Mouse (Mus musculus) midbrain, embryonic 11.5 days (tissue): ENCODE data around the gene Rem1. TPM values are rescaled to one million over a fixed set of nuclear protein-coding genes. Genes with fewer than 3 reads are reported as not detected.

ENCODE experiments used
- ATAC-seq: fragments of 200-750 bp; cut with Nextera tagmentation; 2 replicates; pipeline ENCODE4 v1.8.0; 2017; ENCODE audit warnings: moderate TSS enrichment, moderate library complexity; ENCODE audit not compliant: low FRiP score
- DNase-seq: peaks from one replicate; pipeline ENCODE4 v3.0.0; 2015; ENCODE audit warnings: low spot score; ENCODE audit errors: missing footprints
- H3K27ac ChIP-seq: fragments of 300-500 bp; sonication (generic); 2 replicates; pipeline ENCODE4 v1.5.1; 2014; ENCODE audit warnings: low read depth, low read length
- H3K27me3 ChIP-seq: fragments of 300-500 bp; sonication (generic); 2 replicates; pipeline ENCODE4 v1.6.1; 2014; ENCODE audit warnings: mild to moderate bottlenecking, low read length, moderate library complexity, mixed read lengths; ENCODE audit not compliant: control insufficient read depth, insufficient read depth
- H3K36me3 ChIP-seq: fragments of 300-500 bp; sonication (generic); 2 replicates; pipeline ENCODE4 v1.6.1; 2014; ENCODE audit warnings: mild to moderate bottlenecking, low read length, moderate library complexity, mixed read lengths; ENCODE audit not compliant: control insufficient read depth, insufficient read depth
- H3K4me1 ChIP-seq: fragments of 300-500 bp; sonication (generic); 2 replicates; pipeline ENCODE4 v1.6.1; 2014; ENCODE audit warnings: low read length; ENCODE audit not compliant: control insufficient read depth, insufficient read depth
- H3K4me2 ChIP-seq: fragments of 300-500 bp; sonication (generic); 2 replicates; pipeline ENCODE4 v1.6.1; 2014; ENCODE audit warnings: mild to moderate bottlenecking, moderate library complexity
- H3K4me3 ChIP-seq: fragments of 300-500 bp; sonication (generic); 2 replicates; pipeline ENCODE4 v1.5.1; 2014; ENCODE audit warnings: low read depth, low read length
- H3K9ac ChIP-seq: fragments of 300-500 bp; sonication (generic); 2 replicates; pipeline ENCODE4 v1.6.1; 2014; ENCODE audit warnings: low read length
- H3K9me3 ChIP-seq: fragments of 300-500 bp; sonication (generic); 2 replicates; pipeline ENCODE4 v1.6.1; 2016; ENCODE audit warnings: low read length; ENCODE audit not compliant: control insufficient read depth
- WGBS: fragments of 180-500 bp; shearing (Covaris S2); extraction: QIAGEN DNeasy Blood & Tissue Kit; methylation state at CpG from one replicate; pipeline ENCODE4 v1.1.7; 2014; 5-methylcytosine and 5-hydroxymethylcytosine counted together
- polyA plus RNA-seq: library from polyadenylated mRNA; unstranded; fragments of >200 nt; fragmentation: Nextera tagmentation; extraction: Ambion mirVana; gene quantifications from 2 replicates; pipeline ENCODE4 v1.2.1, GENCODE M21; 2014

Gene Rem1
- polyA plus RNA-seq, 1 experiment from 2014 or later: 0.18 TPM

- DNase-seq (no peak), ATAC-seq (no peak)
- H3K27ac ChIP-seq: no peak overlapping the region
- no peak overlapping the region for H3K9ac ChIP-seq
- H3K9me3 ChIP-seq: no peaks in the 10 kb centered on the region
- H3K4me2 ChIP-seq: no peak overlapping the region
- H3K4me1 ChIP-seq: peaks cover 20% of the 10 kb centered on the region
- peaks cover 22% of the 10 kb centered on the region; the same call in 1 of the 2 replicates for H3K36me3 ChIP-seq
- H3K27me3 ChIP-seq: no peaks in the 10 kb centered on the region
- 92% methylated on average over 13 of the region's 13 CpGs for WGBS
- H3K4me3 ChIP-seq: no peak overlapping the region
Observed at GRCm38 (mm10) chr2:152675252-152675791, 48.6 kb downstream of the Rem1 start.

- ATAC-seq (peak; percentile 72; the same call in 1 of the 2 replicates), DNase-seq (no peak)
- Histone ChIP-seq H3K27ac (no peak overlapping the region), H3K27me3 (no peaks in the 10 kb centered on the region), H3K9ac (no peak overlapping the region), H3K36me3 (peaks cover 37% of the 10 kb centered on the region), H3K4me1 (no peaks in the 10 kb centered on the region), H3K4me3 (no peak overlapping the region), H3K4me2 (no peak overlapping the region), H3K9me3 (no peaks in the 10 kb centered on the region)
- WGBS: 63% methylated on average over 3 of the region's 3 CpGs
Observed at GRCm38 (mm10) chr2:152678302-152678701, 51.6 kb downstream of the Rem1 start.

- 91% methylated on average over 5 of the region's 5 CpGs for WGBS
- H3K4me1 ChIP-seq: no peaks in the 10 kb centered on the region
- DNase-seq (no peak), ATAC-seq (no peak)
- no peak overlapping the region for H3K4me2 ChIP-seq
- H3K36me3 ChIP-seq: peaks cover 43% of the 10 kb centered on the region
- no peaks in the 10 kb centered on the region for H3K27me3 ChIP-seq
- no peak overlapping the region for H3K4me3 ChIP-seq
- no peaks in the 10 kb centered on the region for H3K9me3 ChIP-seq
- no peak overlapping the region for H3K27ac ChIP-seq
- H3K9ac ChIP-seq: no peak overlapping the region
Observed at GRCm38 (mm10) chr2:152678925-152679324, 52.2 kb downstream of the Rem1 start.

DNA sequence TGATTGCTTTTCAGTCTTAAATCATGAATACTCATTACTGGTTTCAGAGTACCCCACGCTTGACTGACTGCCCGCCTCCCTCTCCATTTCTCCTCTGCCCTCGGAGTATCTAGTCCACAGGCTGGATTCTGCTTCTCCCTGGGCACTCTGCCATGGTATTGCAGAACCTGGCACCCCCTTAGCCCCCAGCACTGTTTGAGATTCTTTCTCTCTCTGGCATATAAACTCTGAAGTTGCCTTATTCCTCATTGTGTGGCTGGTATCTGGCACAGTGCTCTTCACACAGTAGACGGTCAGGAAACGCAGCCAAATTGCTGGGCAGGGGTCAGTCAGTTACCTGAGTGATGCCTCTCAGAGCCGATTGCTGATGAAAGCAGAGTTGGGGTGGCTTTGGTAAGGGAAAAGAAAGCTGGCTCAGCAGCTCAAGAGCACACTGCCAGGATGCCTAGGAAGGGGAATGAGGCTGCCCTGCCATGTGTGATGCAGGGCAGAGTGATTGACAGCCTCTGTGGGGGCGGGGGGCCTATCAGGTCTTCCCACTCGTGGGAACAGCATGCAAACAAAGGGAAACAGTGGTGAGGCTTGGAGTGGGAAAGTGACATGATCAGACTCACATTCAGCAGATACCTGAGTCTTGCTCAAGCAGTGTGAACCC lies 53.1 kb downstream of the Rem1 start:
- H3K36me3 ChIP-seq: peaks cover 49% of the 10 kb centered on the region
- H3K27me3 ChIP-seq: no peaks in the 10 kb centered on the region
- DNase-seq (no peak), ATAC-seq (no peak)
- no peaks in the 10 kb centered on the region for H3K9me3 ChIP-seq
- no peak overlapping the region for H3K27ac ChIP-seq
- no peak overlapping the region for H3K4me3 ChIP-seq
- no peak overlapping the region for H3K4me2 ChIP-seq
- no peaks in the 10 kb centered on the region for H3K4me1 ChIP-seq
- no peak overlapping the region for H3K9ac ChIP-seq
- 90% methylated on average over 8 of the region's 8 CpGs for WGBS

DNA sequence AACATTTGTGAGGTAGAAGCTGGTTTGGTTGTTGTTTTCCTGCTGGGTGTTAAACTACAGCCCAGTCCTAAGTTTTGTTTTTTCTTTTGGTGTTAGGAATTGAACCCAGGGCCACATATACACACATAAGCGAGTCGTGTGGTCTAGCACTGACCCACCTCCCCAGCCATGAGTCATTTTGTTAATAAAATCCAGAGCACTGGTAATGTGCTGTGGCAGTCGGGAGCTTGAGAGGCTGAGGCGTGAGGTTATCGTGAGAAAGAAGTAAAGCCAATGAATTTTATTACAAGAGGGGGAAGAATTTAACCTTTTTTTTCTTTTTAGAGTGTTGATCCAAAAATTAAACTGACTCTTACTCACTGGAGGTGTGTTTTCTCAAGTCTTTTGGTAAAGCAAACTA lies 56.3 kb downstream of the Rem1 start:
- 95% methylated on average over 5 of the region's 5 CpGs for WGBS
- peaks cover 55% of the 10 kb centered on the region for H3K36me3 ChIP-seq
- no peaks in the 10 kb centered on the region for H3K27me3 ChIP-seq

More for the DNA sequence above, 56.3 kb downstream of the Rem1 start:
- Histone ChIP-seq H3K4me1 (0 out of 2 replicates have a peak, but pooled peaks cover 2% of the 10 kb centered on the region), H3K9ac (no peak overlapping the region), H3K27ac (no peak overlapping the region), H3K4me3 (no peak overlapping the region), H3K4me2 (no peak overlapping the region), H3K9me3 (no peaks in the 10 kb centered on the region)
- DNase-seq (no peak), ATAC-seq (no peak)

Other genes with a start within 250 kb of the Rem1 start
- gene Sox12, start 228.9 kb upstream of the Rem1 start, polyA plus RNA-seq: 16.9 and 17.8 TPM in 2 replicates
- 52.0 and 55.0 TPM in 2 replicates for gene Zcchc3, start 211.9 kb upstream of the Rem1 start, polyA plus RNA-seq
- gene 6820408C15Rik, start 211.4 kb upstream of the Rem1 start, polyA plus RNA-seq: 0.40 and 0.93 TPM in 2 replicates
- gene Defb23, start 162.3 kb upstream of the Rem1 start, polyA plus RNA-seq: not detected in 2 replicates
- not detected in 2 replicates for gene Defb20, start 149.9 kb upstream of the Rem1 start, polyA plus RNA-seq
- not detected in 2 replicates for gene Defb22, start 136.8 kb upstream of the Rem1 start, polyA plus RNA-seq
- gene Defb26, start 115.3 kb upstream of the Rem1 start, polyA plus RNA-seq: not detected in 2 replicates
- not detected in 2 replicates for gene Defb28, start 108.7 kb upstream of the Rem1 start, polyA plus RNA-seq
- gene Defb29, start 86.9 kb upstream of the Rem1 start, polyA plus RNA-seq: not detected in 2 replicates
- gene Gm17416, start 57.6 kb upstream of the Rem1 start, polyA plus RNA-seq: not detected in 2 replicates
- not detected in 2 replicates for gene Defb21, start 54.2 kb upstream of the Rem1 start, polyA plus RNA-seq
- gene Defb19, start 46.6 kb upstream of the Rem1 start, polyA plus RNA-seq: not detected in 2 replicates
- gene Defb45, start 27.6 kb upstream of the Rem1 start, polyA plus RNA-seq: not detected in 2 replicates
- not detected in 2 replicates for gene Defb36, start 22.6 kb upstream of the Rem1 start, polyA plus RNA-seq
- gene Defb25, start 3.9 kb upstream of the Rem1 start, polyA plus RNA-seq: not detected in 2 replicates
- 117 and 119 TPM in 2 replicates for gene H13, start 42.5 kb downstream of the Rem1 start, polyA plus RNA-seq
- gene Mcts2, start 60.1 kb downstream of the Rem1 start, polyA plus RNA-seq: 43.4 and 48.6 TPM in 2 replicates
- 66.0 and 70.7 TPM in 2 replicates for gene Id1, start 109.3 kb downstream of the Rem1 start, polyA plus RNA-seq
- gene Cox4i2, start 127.2 kb downstream of the Rem1 start, polyA plus RNA-seq: 2.8 and 3.7 TPM in 2 replicates
- 120 and 125 TPM in 2 replicates for gene Bcl2l1, start 204.8 kb downstream of the Rem1 start, polyA plus RNA-seq
- 166 and 187 TPM in 2 replicates for gene Tpx2, start 221.0 kb downstream of the Rem1 start, polyA plus RNA-seq